Mouse (Mus musculus): Measurements from ENCODE around the gene Lrrc55.

DNA sequence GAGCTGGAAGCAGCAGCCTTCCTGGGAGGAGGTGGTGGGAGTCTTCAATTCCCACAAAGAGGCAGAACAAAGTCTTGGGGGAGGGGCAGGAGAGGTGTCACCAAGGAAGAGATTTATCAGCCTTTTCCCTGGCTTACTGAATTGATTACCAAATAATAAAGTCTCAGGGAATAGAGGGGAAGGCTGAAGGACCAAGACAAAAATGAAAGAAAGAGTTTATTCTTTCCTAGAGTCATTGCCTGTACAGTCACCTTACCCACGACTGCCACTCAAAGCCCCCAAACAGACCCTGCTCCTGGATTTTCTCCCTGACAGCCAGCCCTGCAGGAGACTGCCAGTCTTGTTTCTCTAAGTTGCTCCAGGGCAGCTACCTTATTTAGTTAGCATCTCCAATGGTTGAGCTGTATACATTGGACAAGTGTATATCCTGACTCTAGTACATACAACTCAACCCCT is 35.3 kb downstream of the Lrrc55 start:
- no peak for TF ChIP-seq CTCF (IDR thresholded peaks at IDR 0.05; ENCODE audit: low read depth)
- TF ChIP-seq EP300 (IDR thresholded peaks at IDR 0.05; ENCODE audit: low read depth): no peak

Measured in liver, postnatal 0 days (tissue).